Mouse (Mus musculus) G1E (cell line): ENCODE data around the gene Cacna1a. TPM values are rescaled to one million over a fixed set of nuclear protein-coding genes. Genes with fewer than 3 reads are reported as not detected.

Experiments used
- ATAC-seq: 2 replicates; pipeline ENCODE4 v1.8.0; 2016; ENCODE audit warnings: mild to moderate bottlenecking; ENCODE audit not compliant: insufficient number of reproducible peaks, poor library complexity, low FRiP score, severe bottlenecking; ENCODE audit errors: extremely low read depth
- DNase-seq: peaks from one replicate; pipeline ENCODE4 v3.0.0; 2012; ENCODE audit warnings: low spot score
- H3K27me3 ChIP-seq: 2 replicates; pipeline ENCODE4 v1.6.1; 2012; ENCODE audit warnings: mild to moderate bottlenecking, low read length, inconsistent platforms; ENCODE audit not compliant: insufficient read depth
- H3K36me3 ChIP-seq: replicated peaks from 2 replicates; pipeline ENCODE3; 2012; ENCODE audit warnings: mild to moderate bottlenecking, inconsistent platforms
- H3K4me1 ChIP-seq: 2 replicates; pipeline ENCODE4 v1.6.1; 2012; ENCODE audit warnings: low read depth, low read length, inconsistent platforms, mixed read lengths; ENCODE audit not compliant: insufficient read depth
- H3K4me3 ChIP-seq: 2 replicates; pipeline ENCODE4 v1.5.1; 2012; ENCODE audit warnings: low read depth, mild to moderate bottlenecking, inconsistent platforms, low read length, moderate library complexity, mixed read lengths
- H3K9me3 ChIP-seq: replicated peaks from 2 replicates; pipeline ENCODE4 v1.6.1; 2012; ENCODE audit warnings: inconsistent platforms
- CTCF ChIP-seq: IDR thresholded peaks from 2 replicates; pipeline ENCODE4 v1.5.1; 2012; ENCODE audit warnings: low read depth, low read length, inconsistent platforms, mixed read lengths
- GATA1 ChIP-seq: IDR thresholded peaks from 2 replicates; pipeline ENCODE4 v1.6.1; 2012; ENCODE audit warnings: borderline replicate concordance, low read length, inconsistent platforms, mixed read lengths
- GATA2 ChIP-seq: IDR thresholded peaks from 2 replicates; pipeline ENCODE4 v1.6.1; 2012; ENCODE audit warnings: low read depth, low read length, inconsistent platforms, borderline replicate concordance
- POLR2AphosphoS5 ChIP-seq: IDR thresholded peaks from 2 replicates; pipeline ENCODE4 v1.6.1; 2012; ENCODE audit warnings: low read depth, low read length, inconsistent platforms; ENCODE audit not compliant: insufficient replicate concordance
- TAL1 ChIP-seq: conservative IDR thresholded peaks from 2 replicates; pipeline ENCODE4 v1.6.1; 2012; ENCODE audit warnings: low read depth, low read length, inconsistent platforms, mixed read lengths
- polyA plus RNA-seq: library from polyadenylated mRNA; stranded (reverse); fragments of >175 nt; gene quantifications from 2 replicates; pipeline ENCODE4 v1.2.3, GENCODE M21; 2012
- total RNA-seq, 2 experiments: library from RNA; stranded (forward) in 1 of 2; stranded (reverse) in 1 of 2; fragments of 200-1000 nt in 1 of 2; fragments of >200 nt in 1 of 2; fragmentation: Nextera tagmentation in 1 of 2; gene quantifications; 2 replicates each; pipeline ENCODE4 v1.2.3; 2014 to 2017

Gene Cacna1a
- 0.23 TPM in 1 of 2 replicates, not detected in the other for total RNA-seq (2014; fragmentation: Nextera tagmentation)
- 1.0 TPM in 2 replicates for total RNA-seq (2017)
- 31.7 and 35.0 TPM in 2 replicates for polyA plus RNA-seq

GRCm38 (mm10) chr8:84388275-84388674 lies at the start of gene Cacna1a:
Gene Cacna1a (plus strand): TSS chr8:84388440.
- no peaks in the 10 kb centered on the region for H3K27me3 ChIP-seq
- no peak for ATAC-seq
- no peak for DNase-seq
- no peaks in the 10 kb centered on the region for H3K4me1 ChIP-seq
- TF ChIP-seq TAL1, result no peak
- TF ChIP-seq POLR2AphosphoS5, result no peak
- TF ChIP-seq GATA2, result no peak
- TF ChIP-seq CTCF, result no peak
- no peak for TF ChIP-seq GATA1
- H3K9me3 ChIP-seq, result no peaks in the 10 kb centered on the region
- no peak within 1 kb of the TSS for H3K4me3 ChIP-seq
- no peaks in the 10 kb centered on the region for H3K36me3 ChIP-seq

GRCm38 (mm10) chr8:84338493-84338892 lies 49.7 kb upstream of the Cacna1a start:
- H3K9me3 ChIP-seq, result no peaks in the 10 kb centered on the region
- H3K4me1 ChIP-seq, result no peaks in the 10 kb centered on the region
- H3K27me3 ChIP-seq, result peaks cover 12% of the 10 kb centered on the region
- no peak for TF ChIP-seq CTCF
- no peak for TF ChIP-seq POLR2AphosphoS5
- no peak for TF ChIP-seq GATA2
- TF ChIP-seq TAL1, result no peak
- no peak for TF ChIP-seq GATA1
- ATAC-seq (no peak), DNase-seq (no peak)
- H3K36me3 ChIP-seq, result no peaks in the 10 kb centered on the region
- no peak overlapping the region for H3K4me3 ChIP-seq

GRCm38 (mm10) chr8:84339320-84339719 lies 48.9 kb upstream of the Cacna1a start:
- H3K9me3 ChIP-seq, result no peaks in the 10 kb centered on the region
- no peaks in the 10 kb centered on the region for H3K36me3 ChIP-seq
- DNase-seq (no peak), ATAC-seq (no peak)
- no peak for TF ChIP-seq GATA2
- TF ChIP-seq CTCF, result no peak
- no peak for TF ChIP-seq POLR2AphosphoS5
- no peak for TF ChIP-seq GATA1
- no peak for TF ChIP-seq TAL1
- peaks cover 10% of the 10 kb centered on the region for H3K27me3 ChIP-seq
- H3K4me3 ChIP-seq, result no peak overlapping the region
- H3K4me1 ChIP-seq, result no peaks in the 10 kb centered on the region

GRCm38 (mm10) chr8:84339867-84340266 lies 48.4 kb upstream of the Cacna1a start:
- DNase-seq (no peak), ATAC-seq (no peak)
- no peak overlapping the region for H3K4me3 ChIP-seq
- H3K27me3 ChIP-seq, result peaks cover 8% of the 10 kb centered on the region
- no peaks in the 10 kb centered on the region for H3K4me1 ChIP-seq
- no peaks in the 10 kb centered on the region for H3K36me3 ChIP-seq
- H3K9me3 ChIP-seq, result no peaks in the 10 kb centered on the region
- TF ChIP-seq POLR2AphosphoS5, result no peak
- TF ChIP-seq TAL1, result no peak
- no peak for TF ChIP-seq GATA1
- TF ChIP-seq GATA2, result no peak
- TF ChIP-seq CTCF, result no peak

GRCm38 (mm10) chr8:84340671-84341070 lies 47.6 kb upstream of the Cacna1a start:
- ATAC-seq, result no peak
- Histone ChIP-seq H3K36me3 (no peaks in the 10 kb centered on the region), H3K27me3 (peaks cover 8% of the 10 kb centered on the region), H3K9me3 (no peaks in the 10 kb centered on the region), H3K4me1 (no peaks in the 10 kb centered on the region), H3K4me3 (no peak overlapping the region)
- no peak for DNase-seq
- no peak for TF ChIP-seq TAL1
- no peak for TF ChIP-seq CTCF

GRCm38 (mm10) chr8:84345493-84345892 lies 42.7 kb upstream of the Cacna1a start:
- Histone ChIP-seq H3K9me3 (no peaks in the 10 kb centered on the region), H3K27me3 (peaks cover 8% of the 10 kb centered on the region), H3K36me3 (no peaks in the 10 kb centered on the region), H3K4me3 (no peak overlapping the region), H3K4me1 (no peaks in the 10 kb centered on the region)
- no peak for DNase-seq
- TF ChIP-seq GATA1, result no peak
- no peak for TF ChIP-seq CTCF
- no peak for TF ChIP-seq GATA2
- no peak for ATAC-seq

- Histone ChIP-seq H3K36me3 (no peaks in the 10 kb centered on the region), H3K4me3 (no peak overlapping the region), H3K9me3 (no peaks in the 10 kb centered on the region), H3K27me3 (peaks cover 11% of the 10 kb centered on the region), H3K4me1 (no peaks in the 10 kb centered on the region)
- DNase-seq (no peak), ATAC-seq (no peak)
- TF ChIP-seq GATA2, result no peak
- no peak for TF ChIP-seq GATA1
- no peak for TF ChIP-seq TAL1
- TF ChIP-seq POLR2AphosphoS5, result no peak
- no peak for TF ChIP-seq CTCF
These were observed 41.8 kb upstream of the Cacna1a start for GRCm38 (mm10) chr8:84346421-84346820.

- DNase-seq (no peak), ATAC-seq (no peak)
- no peak for TF ChIP-seq CTCF
- TF ChIP-seq TAL1, result no peak
- TF ChIP-seq POLR2AphosphoS5, result no peak
- no peak for TF ChIP-seq GATA2
- TF ChIP-seq GATA1, result no peak
- no peak overlapping the region for H3K4me3 ChIP-seq
- no peaks in the 10 kb centered on the region for H3K9me3 ChIP-seq
- H3K4me1 ChIP-seq, result no peaks in the 10 kb centered on the region
- no peaks in the 10 kb centered on the region for H3K36me3 ChIP-seq
- H3K27me3 ChIP-seq, result peaks cover 9% of the 10 kb centered on the region
These were observed 38.7 kb upstream of the Cacna1a start for GRCm38 (mm10) chr8:84349526-84349925.
